Mouse (Mus musculus) olfactory bulb, adult 2 months (tissue): ENCODE measurements around the gene Tdo2. TPM values are rescaled to one million over a fixed set of nuclear protein-coding genes. Genes with fewer than 3 reads are reported as not detected.

ENCODE experiments used
- H3K27ac ChIP-seq: fragments of 200-500 bp; 2 replicates; pipeline ENCODE4 v1.5.1; 2012; ENCODE audit warnings: low read depth, low read length; ENCODE audit not compliant: insufficient read depth
- H3K4me1 ChIP-seq: fragments of 200-500 bp; 2 replicates; pipeline ENCODE4 v1.6.1; 2012; ENCODE audit warnings: low read length; ENCODE audit not compliant: control insufficient read depth, insufficient read depth
- H3K4me3 ChIP-seq: fragments of 200-500 bp; 2 replicates; pipeline ENCODE4 v1.5.1; 2012; ENCODE audit warnings: mild to moderate bottlenecking, low read depth, low read length, moderate library complexity; ENCODE audit not compliant: insufficient read depth
- CTCF ChIP-seq: fragments of 200-500 bp; IDR thresholded peaks from 2 replicates; pipeline ENCODE4 v1.5.1; 2012; ENCODE audit warnings: low read depth, mild to moderate bottlenecking, low read length, moderate library complexity; ENCODE audit not compliant: insufficient read depth
- POLR2A ChIP-seq: fragments of 200-500 bp; IDR thresholded peaks from 2 replicates; pipeline ENCODE4 v1.6.1; 2012; ENCODE audit warnings: mild to moderate bottlenecking, low read depth, low read length, moderate library complexity; ENCODE audit not compliant: insufficient read depth
- WGBS: fragments of 180-500 bp; shearing (Covaris S2); methylation state at CpG from one replicate; pipeline ENCODE4 v1.1.7; 2018; 5-methylcytosine and 5-hydroxymethylcytosine counted together
- polyA plus RNA-seq: library from polyadenylated mRNA; stranded (reverse); fragments of >200 nt; gene quantifications from 2 replicates; pipeline ENCODE4 v1.2.4, GENCODE M21; 2012; ENCODE audit warnings: low replicate concordance; ENCODE audit not compliant: missing spikeins, insufficient read depth, insufficient read length

The Tdo2 gene
- polyA plus RNA-seq, 1 experiment: not detected

DNA sequence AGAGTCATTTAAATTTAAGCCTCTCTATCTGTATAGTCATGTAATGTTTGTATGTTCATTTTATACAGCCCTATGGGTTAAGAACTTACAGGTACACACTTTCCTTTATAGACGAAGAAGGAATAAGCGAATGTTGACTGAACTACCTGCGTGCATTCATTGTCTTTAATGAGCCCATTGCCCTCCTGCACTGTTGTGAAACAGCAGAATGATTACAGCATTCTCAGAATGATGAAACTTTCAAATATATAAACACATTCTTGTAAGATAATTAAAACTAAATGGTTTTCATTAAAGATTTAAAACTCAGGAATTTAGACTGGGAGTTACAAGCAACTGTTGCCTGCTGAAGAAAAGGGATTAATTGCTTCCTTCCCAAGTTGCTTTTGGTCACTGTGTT is 11.6 kb upstream of the Tdo2 start:
- Histone ChIP-seq H3K27ac (no peak overlapping the region), H3K4me3 (no peak overlapping the region), H3K4me1 (no peaks in the 10 kb centered on the region)
- TF ChIP-seq CTCF: no peak
- no peak for TF ChIP-seq POLR2A
- 96% methylated on average over 3 of the region's 3 CpGs for WGBS

DNA sequence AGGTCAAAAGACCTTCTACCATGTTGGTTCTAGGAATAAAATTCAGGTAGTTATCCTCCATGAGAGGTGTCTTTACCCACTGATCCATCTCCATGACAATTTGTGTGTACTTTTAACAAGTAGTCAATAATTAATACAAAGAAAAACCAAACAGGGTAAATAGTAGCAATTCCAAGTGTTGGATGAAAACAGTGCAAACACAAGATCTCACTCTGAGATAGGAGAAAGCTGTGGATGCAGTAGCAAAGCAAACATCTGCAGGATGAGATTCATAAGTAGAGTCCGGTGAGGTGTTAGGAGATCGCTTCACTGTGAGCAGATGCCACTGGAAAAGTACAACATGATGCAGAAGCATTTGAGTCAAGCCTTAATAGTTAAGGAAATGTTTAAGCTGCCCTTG is 10.1 kb upstream of the Tdo2 start:
- 95% methylated on average over 2 of the region's 2 CpGs for WGBS
- Histone ChIP-seq H3K4me3 (no peak overlapping the region), H3K4me1 (no peaks in the 10 kb centered on the region), H3K27ac (no peak overlapping the region)
- TF ChIP-seq POLR2A (no peak), CTCF (no peak)

DNA sequence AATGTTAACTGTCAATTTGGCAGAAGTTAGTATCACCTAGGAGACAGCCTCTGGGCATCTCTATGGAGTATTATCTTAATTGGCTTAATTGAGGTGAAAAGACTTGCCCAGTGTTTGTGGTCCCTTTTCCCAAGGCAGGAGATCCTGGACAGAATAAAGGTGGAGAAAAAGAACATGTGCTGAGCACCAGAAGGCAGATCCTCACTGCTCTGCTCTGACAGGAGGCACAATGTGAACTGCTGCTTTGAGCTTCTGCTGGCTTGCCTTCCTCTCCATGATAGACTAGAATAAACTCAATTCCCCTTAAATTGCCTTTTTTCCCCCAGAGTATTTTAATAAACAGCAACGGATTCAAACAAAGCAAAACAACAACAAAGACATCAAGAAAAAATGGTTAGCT is 9.1 kb upstream of the Tdo2 start:
- Histone ChIP-seq H3K27ac (no peak overlapping the region), H3K4me3 (no peak overlapping the region), H3K4me1 (no peaks in the 10 kb centered on the region)
- TF ChIP-seq CTCF (no peak), POLR2A (no peak)
- WGBS: 40% methylated on average over 1 of the region's 1 CpGs

DNA sequence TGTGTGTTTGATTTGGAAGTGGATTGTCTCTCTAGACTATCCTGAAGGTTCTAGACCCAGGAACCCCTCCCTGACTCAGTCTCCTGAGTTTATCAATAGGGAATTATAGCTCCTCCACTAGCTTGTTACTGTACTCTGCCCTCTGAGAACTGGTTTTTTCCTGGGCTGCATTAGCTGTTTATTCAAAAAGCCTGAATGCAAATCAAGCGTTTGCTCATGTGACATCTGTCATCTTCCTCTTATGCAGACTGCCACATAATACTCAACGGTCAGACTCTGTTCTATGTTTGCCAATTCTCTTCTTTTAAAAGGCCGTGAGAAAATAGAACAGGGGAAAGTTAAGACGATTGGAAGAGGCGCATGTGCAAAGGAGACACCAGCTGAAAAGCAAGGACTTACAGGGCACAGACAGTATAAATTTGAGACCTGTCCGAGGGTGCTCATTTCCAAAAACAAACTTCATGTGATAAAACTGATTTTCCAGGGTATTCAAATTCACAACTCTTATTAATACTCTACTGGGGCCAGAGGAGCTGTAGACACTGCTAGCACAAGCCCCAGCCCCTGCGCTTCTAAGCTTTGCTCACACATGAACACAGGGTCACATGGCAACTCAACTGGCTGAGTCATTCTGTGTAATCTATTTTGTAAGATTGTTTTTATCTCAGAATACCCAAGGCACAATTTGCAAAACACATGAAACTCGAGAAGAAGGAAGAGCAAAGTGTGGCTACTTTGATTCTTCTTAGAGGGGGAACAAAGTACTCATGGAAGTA is 7.3 kb upstream of the Tdo2 start:
- TF ChIP-seq CTCF (no peak), POLR2A (no peak)
- Histone ChIP-seq H3K4me3 (no peak overlapping the region), H3K4me1 (no peaks in the 10 kb centered on the region), H3K27ac (no peak overlapping the region)
- WGBS: 67% methylated on average over 8 of the region's 8 CpGs

DNA sequence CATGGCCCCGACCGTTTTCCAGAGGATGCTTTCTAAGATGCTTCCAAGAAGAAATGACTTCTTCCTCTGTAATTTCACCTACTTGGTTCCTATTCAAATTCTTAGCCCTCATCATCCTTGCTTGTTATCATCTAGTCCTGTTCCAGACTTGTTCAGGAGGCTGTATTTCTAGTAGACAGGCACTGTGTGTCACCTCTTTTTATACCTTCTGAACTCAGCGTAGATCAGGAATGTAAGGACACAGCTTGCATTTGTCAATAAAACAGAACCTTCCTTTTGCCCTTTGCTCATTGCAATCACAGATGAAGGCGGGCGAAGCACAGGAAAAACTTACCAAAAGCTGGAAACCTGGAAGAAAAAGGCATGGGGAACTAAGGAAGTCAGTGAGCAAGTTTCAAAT is 6.0 kb upstream of the Tdo2 start, which contains the start of gene Asic5:
TSS of gene Asic5 (plus strand) at position 301 of the 400 bp plus-strand sequence.
- no peaks in the 10 kb centered on the region for H3K4me1 ChIP-seq
- 93% methylated on average over 5 of the region's 5 CpGs for WGBS
- no peak within 1 kb of the TSS for H3K4me3 ChIP-seq
- TF ChIP-seq CTCF (no peak), POLR2A (no peak)
- H3K27ac ChIP-seq: no peak within 1 kb of the TSS

DNA sequence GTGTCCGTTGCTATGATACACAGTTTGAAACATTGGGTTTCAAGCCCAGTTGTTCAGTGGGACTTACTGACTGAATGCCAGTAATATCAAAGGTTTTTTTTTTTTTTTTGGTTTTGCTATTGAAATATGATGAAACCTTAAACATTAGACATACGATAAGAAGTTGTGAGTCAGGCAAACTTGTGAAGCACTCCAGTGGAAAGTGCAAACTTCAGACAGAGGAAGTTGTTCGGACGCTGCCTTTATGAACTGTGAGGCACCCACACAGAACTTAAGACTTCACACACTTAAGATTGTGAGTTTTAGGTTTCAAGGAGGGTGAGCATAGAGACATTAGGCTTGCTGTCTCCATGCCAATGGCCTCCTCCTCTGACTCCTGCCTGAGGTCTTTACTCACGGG is 5.6 kb upstream of the Tdo2 start:
- WGBS: 91% methylated on average over 5 of the region's 5 CpGs
- no peak overlapping the region for H3K27ac ChIP-seq
- no peak overlapping the region for H3K4me3 ChIP-seq
- TF ChIP-seq POLR2A (no peak), CTCF (no peak)
- H3K4me1 ChIP-seq: no peaks in the 10 kb centered on the region

DNA sequence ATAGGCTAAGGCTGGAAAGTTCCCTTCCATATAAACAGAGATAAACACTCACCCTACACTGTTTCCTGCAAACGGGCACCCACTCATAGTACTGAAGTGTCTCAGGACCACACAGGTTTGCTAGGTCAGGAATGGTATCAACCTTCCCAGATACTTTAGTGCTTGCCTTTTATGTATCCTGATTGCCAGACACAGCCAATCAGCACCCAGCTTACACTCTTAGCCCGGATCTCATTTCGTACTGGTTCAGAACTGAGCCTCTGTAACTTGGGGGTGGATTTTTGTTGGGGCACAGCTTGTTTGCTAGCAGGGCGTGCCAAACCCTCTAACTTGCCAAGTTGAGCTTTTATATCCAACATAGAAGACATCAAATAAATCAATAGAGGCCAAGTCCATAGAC is 395 bp downstream of the Tdo2 start:
- no peak for TF ChIP-seq CTCF
- TF ChIP-seq POLR2A: no peak
- Histone ChIP-seq H3K4me1 (no peaks in the 10 kb centered on the region), H3K4me3 (no peak overlapping the region), H3K27ac (no peak overlapping the region)
- 55% methylated on average over 4 of the region's 4 CpGs for WGBS

DNA sequence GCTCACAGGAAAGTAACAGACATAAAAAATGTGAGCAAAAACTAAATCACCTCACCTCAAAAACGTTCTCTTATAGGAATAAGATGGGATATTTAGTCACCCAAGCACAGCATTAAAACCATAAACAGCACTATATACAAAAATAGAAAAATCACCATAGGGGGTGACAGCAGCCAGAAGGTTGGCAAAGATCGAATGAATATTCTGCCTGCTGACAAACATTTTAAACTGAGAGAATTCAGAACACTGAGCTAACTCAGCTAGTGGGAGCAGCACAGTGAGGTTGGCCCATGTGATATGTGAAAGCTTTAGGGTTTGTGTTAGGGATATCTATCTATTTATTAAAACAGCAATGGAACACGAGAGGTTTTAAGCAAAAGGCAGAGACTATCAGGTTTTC is 11.4 kb downstream of the Tdo2 start:
- Histone ChIP-seq H3K4me1 (no peaks in the 10 kb centered on the region), H3K27ac (no peak overlapping the region), H3K4me3 (no peak overlapping the region)
- 60% methylated on average over 3 of the region's 3 CpGs for WGBS
- TF ChIP-seq CTCF: no peak
- TF ChIP-seq POLR2A: no peak

DNA sequence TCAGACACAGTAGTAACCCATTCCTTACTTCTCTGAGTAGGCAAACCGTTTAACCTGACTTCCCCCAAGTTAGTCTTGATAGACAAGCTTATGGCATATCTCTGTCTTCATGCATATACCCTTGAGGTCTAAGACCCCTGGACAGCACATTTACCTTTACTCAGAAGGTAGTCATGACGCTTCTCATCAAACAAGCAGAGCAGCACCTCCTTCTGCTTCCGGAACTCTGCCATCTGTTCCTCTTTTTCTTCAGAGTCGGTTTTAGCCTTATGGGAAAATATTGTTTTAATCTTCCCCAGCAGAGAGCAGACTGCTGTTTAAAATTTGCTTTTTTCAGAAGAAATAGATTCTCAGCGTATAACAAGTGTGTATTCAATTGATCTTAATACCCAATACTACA is 12.2 kb downstream of the Tdo2 start:
- Histone ChIP-seq H3K4me1 (no peaks in the 10 kb centered on the region), H3K27ac (no peak overlapping the region), H3K4me3 (no peak overlapping the region)
- TF ChIP-seq CTCF: no peak
- no peak for TF ChIP-seq POLR2A
- 81% methylated on average over 5 of the region's 5 CpGs for WGBS

DNA sequence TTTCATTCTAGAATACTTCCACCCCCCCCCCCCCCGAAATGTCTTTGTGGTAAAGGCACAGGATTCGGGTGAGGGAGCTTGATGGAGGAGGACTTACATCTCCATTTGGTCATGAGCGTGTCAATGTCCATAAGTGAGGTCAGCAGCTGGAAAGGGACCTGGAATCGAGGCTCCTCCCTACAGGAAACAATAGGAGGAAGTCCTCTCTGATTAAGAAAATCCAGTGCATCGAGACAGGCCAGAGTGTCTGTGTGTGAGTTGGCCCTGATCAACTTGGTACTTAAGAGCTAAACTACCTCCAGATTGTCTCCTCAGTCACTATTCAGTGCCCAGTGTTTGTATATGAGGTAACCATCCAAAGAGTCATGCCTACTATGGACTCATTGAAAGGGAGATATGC is 14.7 kb downstream of the Tdo2 start:
- Histone ChIP-seq H3K4me1 (no peaks in the 10 kb centered on the region), H3K4me3 (no peak overlapping the region), H3K27ac (no peak overlapping the region)
- TF ChIP-seq CTCF (no peak), POLR2A (no peak)
- WGBS: 95% methylated on average over 5 of the region's 5 CpGs

DNA sequence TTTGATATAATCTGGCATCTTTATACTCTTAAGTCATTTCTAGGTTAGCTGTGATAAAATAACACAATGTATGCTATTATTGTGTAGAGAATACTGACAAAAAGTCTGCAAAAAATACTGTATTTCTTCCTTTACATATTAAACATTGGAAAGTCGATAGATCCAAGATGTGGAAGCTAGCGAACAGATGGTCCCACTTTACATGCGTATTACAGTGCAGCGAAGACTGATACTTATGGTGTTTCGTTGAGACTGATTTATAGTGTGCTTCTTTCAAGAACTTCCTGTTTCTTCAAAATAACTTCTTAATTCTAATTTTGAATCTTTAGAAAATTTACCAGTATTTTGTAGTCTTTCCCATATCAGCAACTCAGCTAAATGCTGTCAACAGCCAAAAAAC is 18.5 kb downstream of the Tdo2 start:
- WGBS: 96% methylated on average over 5 of the region's 5 CpGs
- H3K4me1 ChIP-seq: peaks cover 4% of the 10 kb centered on the region; the same call in 1 of the 2 replicates
- H3K27ac ChIP-seq: no peak overlapping the region
- TF ChIP-seq CTCF: no peak
- TF ChIP-seq POLR2A: no peak
- no peak overlapping the region for H3K4me3 ChIP-seq
